Mouse (Mus musculus) heart, embryonic 16.5 days (tissue): ENCODE results near the gene Ptpn3. TPM values are rescaled to one million over a fixed set of nuclear protein-coding genes. Genes with fewer than 3 reads are reported as not detected.
A peak's percentile ranks its signal among the peaks of the same experiment; 100 is the strongest.

ENCODE experiments used
- ATAC-seq: fragments of 200-750 bp; cut with Nextera tagmentation; replicated peaks from 2 replicates; pipeline ENCODE4 v1.8.0; 2017; ENCODE audit warnings: moderate number of reproducible peaks; ENCODE audit not compliant: insufficient read depth, low FRiP score; ENCODE audit errors: extremely low read depth
- H3K27ac ChIP-seq: fragments of 300-500 bp; sonication (generic); 2 replicates; pipeline ENCODE4 v1.5.1; 2014; ENCODE audit warnings: mild to moderate bottlenecking, low read length, control low read depth, moderate library complexity
- H3K27me3 ChIP-seq: fragments of 300-500 bp; sonication (generic); 2 replicates; pipeline ENCODE4 v1.6.1; 2014; ENCODE audit warnings: low read length, mixed read lengths; ENCODE audit not compliant: control insufficient read depth, insufficient read depth
- H3K36me3 ChIP-seq: fragments of 300-500 bp; sonication (generic); 2 replicates; pipeline ENCODE4 v1.6.1; 2014; ENCODE audit not compliant: control insufficient read depth, insufficient read depth
- H3K4me1 ChIP-seq: fragments of 300-500 bp; sonication (generic); 2 replicates; pipeline ENCODE4 v1.6.1; 2014; ENCODE audit warnings: low read length, mixed read lengths; ENCODE audit not compliant: control insufficient read depth, insufficient read depth
- H3K4me2 ChIP-seq: fragments of 300-500 bp; sonication (generic); 2 replicates; pipeline ENCODE4 v1.6.1; 2014; ENCODE audit warnings: low read depth, mild to moderate bottlenecking, control low read depth, low read length
- H3K4me3 ChIP-seq: fragments of 300-500 bp; sonication (generic); 2 replicates; pipeline ENCODE4 v1.5.1; 2014; ENCODE audit warnings: mild to moderate bottlenecking, control low read depth, low read length
- H3K9ac ChIP-seq: fragments of 300-500 bp; sonication (generic); 2 replicates; pipeline ENCODE4 v1.6.1; 2014; ENCODE audit warnings: low read length, control low read depth
- H3K9me3 ChIP-seq: fragments of 300-500 bp; sonication (generic); replicated peaks from 2 replicates; pipeline ENCODE4 v1.6.1; 2016; ENCODE audit warnings: low read length; ENCODE audit not compliant: control insufficient read depth
- WGBS: fragments of 180-500 bp; shearing (Covaris S2); extraction: QIAGEN DNeasy Blood & Tissue Kit; methylation state at CpG from one replicate; pipeline ENCODE4 v1.1.7; 2014; 5-methylcytosine and 5-hydroxymethylcytosine counted together
- polyA plus RNA-seq: library from polyadenylated mRNA; unstranded; fragments of >200 nt; fragmentation: Nextera tagmentation; extraction: Ambion mirVana; gene quantifications from 2 replicates; pipeline ENCODE4 v1.2.1, GENCODE M21; 2015

The Ptpn3 gene
- polyA plus RNA-seq, 1 experiment from 2014 or later, result 2.3 TPM

GRCm38 (mm10) chr4:57166922-57167870 is 134.4 kb downstream of the Ptpn3 start:
- Histone ChIP-seq H3K4me1 (peaks cover 13% of the 10 kb centered on the region), H3K4me2 (no peak overlapping the region), H3K9me3 (no peaks in the 10 kb centered on the region), H3K9ac (no peak overlapping the region), H3K27me3 (no peaks in the 10 kb centered on the region), H3K36me3 (no peaks in the 10 kb centered on the region), H3K4me3 (no peak overlapping the region), H3K27ac (no peak overlapping the region)
- no peak for ATAC-seq
- WGBS, result 55% methylated on average over 12 of the region's 12 CpGs

GRCm38 (mm10) chr4:57165654-57166053 is 136.0 kb downstream of the Ptpn3 start:
- Histone ChIP-seq H3K27me3 (no peaks in the 10 kb centered on the region), H3K9me3 (no peaks in the 10 kb centered on the region), H3K4me3 (no peak overlapping the region), H3K36me3 (no peaks in the 10 kb centered on the region), H3K4me1 (peaks cover 3% of the 10 kb centered on the region; the same call in 1 of the 2 replicates), H3K4me2 (no peak overlapping the region), H3K9ac (no peak overlapping the region), H3K27ac (no peak overlapping the region)
- 59% methylated on average over 3 of the region's 3 CpGs for WGBS
- no peak for ATAC-seq

GRCm38 (mm10) chr4:57164578-57165210 is 136.9 kb downstream of the Ptpn3 start:
- Histone ChIP-seq H3K4me2 (no peak overlapping the region), H3K27ac (no peak overlapping the region), H3K27me3 (no peaks in the 10 kb centered on the region), H3K4me1 (peaks cover 3% of the 10 kb centered on the region; the same call in 1 of the 2 replicates), H3K36me3 (no peaks in the 10 kb centered on the region), H3K4me3 (no peak overlapping the region), H3K9me3 (no peaks in the 10 kb centered on the region), H3K9ac (no peak overlapping the region)
- 84% methylated on average over 9 of the region's 9 CpGs for WGBS
- ATAC-seq, result no peak

GRCm38 (mm10) chr4:57162789-57163722 is 138.6 kb downstream of the Ptpn3 start:
- Histone ChIP-seq H3K9ac (no peak overlapping the region), H3K27me3 (no peaks in the 10 kb centered on the region), H3K27ac (no peak overlapping the region), H3K4me1 (peaks cover 3% of the 10 kb centered on the region; the same call in 1 of the 2 replicates), H3K36me3 (no peaks in the 10 kb centered on the region), H3K4me3 (no peak overlapping the region), H3K4me2 (no peak overlapping the region), H3K9me3 (no peaks in the 10 kb centered on the region)
- 54% methylated on average over 10 of the region's 10 CpGs for WGBS
- ATAC-seq, result no peak

- Histone ChIP-seq H3K9ac (no peak overlapping the region), H3K4me1 (no peaks in the 10 kb centered on the region), H3K36me3 (no peaks in the 10 kb centered on the region), H3K27me3 (no peaks in the 10 kb centered on the region), H3K9me3 (no peaks in the 10 kb centered on the region), H3K4me2 (no peak overlapping the region), H3K4me3 (no peak overlapping the region), H3K27ac (no peak overlapping the region)
- WGBS, result 83% methylated on average over 7 of the region's 7 CpGs
- ATAC-seq, result no peak
These were observed 141.1 kb downstream of the Ptpn3 start for GRCm38 (mm10) chr4:57160571-57160970.

- H3K36me3 ChIP-seq, result no peaks in the 10 kb centered on the region
- no peak overlapping the region for H3K4me2 ChIP-seq
- H3K4me1 ChIP-seq, result peaks cover 8% of the 10 kb centered on the region; the same call in 1 of the 2 replicates
- no peaks in the 10 kb centered on the region for H3K9me3 ChIP-seq
- H3K4me3 ChIP-seq, result no peak overlapping the region
- no peak overlapping the region for H3K27ac ChIP-seq
- ATAC-seq, result no peak
- WGBS, result 75% methylated on average over 8 of the region's 8 CpGs
- H3K9ac ChIP-seq, result no peak overlapping the region
- H3K27me3 ChIP-seq, result no peaks in the 10 kb centered on the region
These were observed 145.0 kb downstream of the Ptpn3 start for GRCm38 (mm10) chr4:57156549-57157169.

GRCm38 (mm10) chr4:57153838-57154237 is 147.8 kb downstream of the Ptpn3 start:
- H3K4me1 ChIP-seq, result peaks cover 8% of the 10 kb centered on the region; the same call in 1 of the 2 replicates
- no peaks in the 10 kb centered on the region for H3K27me3 ChIP-seq
- H3K4me3 ChIP-seq, result peak overlapping the region; percentile 13; the same call in 1 of the 2 replicates
- H3K36me3 ChIP-seq, result no peaks in the 10 kb centered on the region
- no peaks in the 10 kb centered on the region for H3K9me3 ChIP-seq
- peak overlapping the region; percentile 54 for H3K4me2 ChIP-seq
- peak overlapping the region; percentile 3; the same call in 1 of the 2 replicates for H3K27ac ChIP-seq
- H3K9ac ChIP-seq, result peak overlapping the region; percentile 50
- 0 out of 2 replicates have a peak, but pooled peaks have one; percentile 41 for ATAC-seq
- 36% methylated on average over 8 of the region's 8 CpGs for WGBS
